Mouse (Mus musculus) adrenal gland, postnatal 25 days (tissue): ENCODE data around the gene Sept9. TPM values are rescaled to one million over a fixed set of nuclear protein-coding genes. Genes with fewer than 3 reads are reported as not detected.

Experiments
- DNase-seq: peaks from one replicate; pipeline ENCODE4 v3.0.0; 2021; ENCODE audit warnings: mixed read lengths
- total RNA-seq: library from RNA; stranded (reverse); gene quantifications from 2 replicates; pipeline ENCODE4 v1.2.3, GENCODE M21; 2021

Sept9 gene
- total RNA-seq, 1 experiment from 2014 or later: 148 TPM

- DNase-seq: no peak
Observed at GRCm38 (mm10) chr11:117246981-117247431, 47.5 kb downstream of the Sept9 start.

- no peak for DNase-seq
Observed at GRCm38 (mm10) chr11:117247541-117247940, 48.1 kb downstream of the Sept9 start.

GRCm38 (mm10) chr11:117248734-117249248, 49.3 kb downstream of the Sept9 start:
- DNase-seq: no peak

- no peak for DNase-seq
Observed at GRCm38 (mm10) chr11:117249282-117249984, 50.0 kb downstream of the Sept9 start.

GRCm38 (mm10) chr11:117249985-117250928, 50.8 kb downstream of the Sept9 start:
- no peak for DNase-seq

GRCm38 (mm10) chr11:117251755-117252154, 52.3 kb downstream of the Sept9 start:
- no peak for DNase-seq

GRCm38 (mm10) chr11:117252846-117253245, 53.4 kb downstream of the Sept9 start:
- no peak for DNase-seq

- no peak for DNase-seq
Observed at GRCm38 (mm10) chr11:117254161-117255107, 55.0 kb downstream of the Sept9 start.

- no peak for DNase-seq
Observed at GRCm38 (mm10) chr11:117255108-117255489, 55.6 kb downstream of the Sept9 start.

- peak; percentile 86 for DNase-seq
Observed at GRCm38 (mm10) chr11:117256088-117256487, 56.6 kb downstream of the Sept9 start.

- no peak for DNase-seq
Observed at GRCm38 (mm10) chr11:117256840-117257239, 57.4 kb downstream of the Sept9 start.

- DNase-seq: no peak
Observed at GRCm38 (mm10) chr11:117257266-117257665, 57.8 kb downstream of the Sept9 start.

- DNase-seq: no peak
Observed at GRCm38 (mm10) chr11:117257842-117258241, 58.4 kb downstream of the Sept9 start.

- DNase-seq: peak; percentile 61
Observed at GRCm38 (mm10) chr11:117259178-117259960, 59.9 kb downstream of the Sept9 start.

GRCm38 (mm10) chr11:117260631-117261030, 61.2 kb downstream of the Sept9 start:
- no peak for DNase-seq

GRCm38 (mm10) chr11:117263096-117263808, 63.8 kb downstream of the Sept9 start:
- peak; percentile 51 for DNase-seq

- no peak for DNase-seq
Observed at GRCm38 (mm10) chr11:117264162-117265021, 64.9 kb downstream of the Sept9 start.

- DNase-seq: peak; percentile 64
Observed at GRCm38 (mm10) chr11:117265270-117265980, 66.0 kb downstream of the Sept9 start.
